Mouse (Mus musculus): ENCODE data around the gene Myadml2. TPM values are rescaled to one million over a fixed set of nuclear protein-coding genes. Genes with fewer than 3 reads are reported as not detected.

Gene Myadml2
- polyA plus RNA-seq, 1 experiment, result 0.83 TPM

DNA sequence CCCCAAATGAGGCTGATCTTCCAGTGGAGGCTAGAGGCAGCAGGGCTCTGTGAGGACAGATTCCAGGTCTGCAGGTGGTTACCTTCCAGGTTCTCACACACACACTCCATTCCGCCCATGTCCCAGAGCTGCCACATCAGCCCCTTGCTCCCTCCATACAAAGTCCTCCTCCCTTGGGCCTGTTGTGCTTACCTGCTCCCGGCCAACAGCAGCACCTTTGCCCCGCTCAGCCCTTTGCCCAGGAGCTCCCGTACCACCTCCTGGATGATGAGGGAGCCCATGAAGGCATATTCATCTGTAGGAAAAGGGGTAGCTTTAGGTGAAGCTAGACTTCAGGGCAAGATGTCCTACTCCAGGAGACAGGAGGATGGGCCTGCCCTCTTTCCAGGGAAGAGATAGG is 9.3 kb upstream of the Myadml2 start:
- Histone ChIP-seq H3K36me3 (ENCODE audit: control insufficient read depth, insufficient read depth, low read length) (no peaks in the 10 kb centered on the region), H3K27me3 (ENCODE audit: control insufficient read depth, insufficient read depth, low read length) (peaks cover 31% of the 10 kb centered on the region), H3K4me3 (ENCODE audit: extremely low read depth, insufficient read depth, insufficient read length) (no peak overlapping the region), H3K27ac (ENCODE audit: insufficient read depth, low read length) (no peak overlapping the region), H3K4me1 (ENCODE audit: control insufficient read depth, insufficient read depth, insufficient read length) (peaks cover 15% of the 10 kb centered on the region; the same call in 1 of the 2 replicates)
- no peak for DNase-seq (ENCODE audit: low read depth in 1 of 2, low spot score in 2 of 2)
- TF ChIP-seq CTCF (IDR thresholded peaks at IDR 0.05; ENCODE audit: extremely low read depth, insufficient read depth, insufficient read length, insufficient replicate concordance) (no peak), POLR2A (IDR thresholded peaks at IDR 0.05; ENCODE audit: low read depth, low read length) (no peak)
- 84% methylated on average over 4 of the region's 4 CpGs for WGBS

- Histone ChIP-seq H3K27me3 (ENCODE audit: control insufficient read depth, insufficient read depth, low read length) (peaks cover 13% of the 10 kb centered on the region), H3K36me3 (ENCODE audit: control insufficient read depth, insufficient read depth, low read length) (no peaks in the 10 kb centered on the region), H3K4me3 (ENCODE audit: extremely low read depth, insufficient read depth, insufficient read length) (no peak overlapping the region), H3K4me1 (ENCODE audit: control insufficient read depth, insufficient read depth, insufficient read length) (peaks cover 1% of the 10 kb centered on the region; the same call in 1 of the 2 replicates), H3K27ac (ENCODE audit: insufficient read depth, low read length) (no peak overlapping the region)
- DNase-seq (ENCODE audit: low read depth in 1 of 2, low spot score in 2 of 2), result no peak
- 80% methylated on average over 3 of the region's 3 CpGs for WGBS
- TF ChIP-seq POLR2A (IDR thresholded peaks at IDR 0.05; ENCODE audit: low read depth, low read length), result no peak
- TF ChIP-seq CTCF (IDR thresholded peaks at IDR 0.05; ENCODE audit: extremely low read depth, insufficient read depth, insufficient read length, insufficient replicate concordance), result no peak
Measured at GRCm38 (mm10) chr11:120654741-120655140, 6.8 kb upstream of the Myadml2 start.

GRCm38 (mm10) chr11:120651872-120652271 is 3.9 kb upstream of the Myadml2 start:
- DNase-seq (ENCODE audit: low read depth in 1 of 2, low spot score in 2 of 2), result no peak
- Histone ChIP-seq H3K36me3 (ENCODE audit: control insufficient read depth, insufficient read depth, low read length) (no peaks in the 10 kb centered on the region), H3K4me3 (ENCODE audit: extremely low read depth, insufficient read depth, insufficient read length) (no peak overlapping the region), H3K27ac (ENCODE audit: insufficient read depth, low read length) (no peak overlapping the region), H3K4me1 (ENCODE audit: control insufficient read depth, insufficient read depth, insufficient read length) (peaks cover 7% of the 10 kb centered on the region), H3K27me3 (ENCODE audit: control insufficient read depth, insufficient read depth, low read length) (0 out of 2 replicates have a peak, but pooled peaks cover 2% of the 10 kb centered on the region)
- TF ChIP-seq CTCF (IDR thresholded peaks at IDR 0.05; ENCODE audit: extremely low read depth, insufficient read depth, insufficient read length, insufficient replicate concordance), result no peak
- TF ChIP-seq POLR2A (IDR thresholded peaks at IDR 0.05; ENCODE audit: low read depth, low read length), result no peak
- WGBS, result 90% methylated on average over 3 of the region's 3 CpGs

GRCm38 (mm10) chr11:120647047-120647830 is 719 bp downstream of the Myadml2 start:
- TF ChIP-seq CTCF (IDR thresholded peaks at IDR 0.05; ENCODE audit: extremely low read depth, insufficient read depth, insufficient read length, insufficient replicate concordance) (no peak), POLR2A (IDR thresholded peaks at IDR 0.05; ENCODE audit: low read depth, low read length) (no peak)
- DNase-seq (ENCODE audit: low read depth in 1 of 2, low spot score in 2 of 2), result no peak
- no peaks in the 10 kb centered on the region for H3K27me3 ChIP-seq (ENCODE audit: control insufficient read depth, insufficient read depth, low read length)
- H3K36me3 ChIP-seq (ENCODE audit: control insufficient read depth, insufficient read depth, low read length), result no peaks in the 10 kb centered on the region
- WGBS, result 85% methylated on average over 35 of the region's 35 CpGs
- H3K4me1 ChIP-seq (ENCODE audit: control insufficient read depth, insufficient read depth, insufficient read length), result peaks cover 12% of the 10 kb centered on the region
- H3K4me3 ChIP-seq (ENCODE audit: extremely low read depth, insufficient read depth, insufficient read length), result peak overlapping the region; percentile 38
- H3K27ac ChIP-seq (ENCODE audit: insufficient read depth, low read length), result no peak overlapping the region

GRCm38 (mm10) chr11:120643601-120643987 is 4.4 kb downstream of the Myadml2 start, which contains the start of gene Pycr1:
Gene Pycr1 (minus strand): TSS chr11:120643769.
- peak within 1 kb of the TSS; percentile 60 for H3K4me3 ChIP-seq (ENCODE audit: extremely low read depth, insufficient read depth, insufficient read length)
- H3K27ac ChIP-seq (ENCODE audit: insufficient read depth, low read length), result no peak within 1 kb of the TSS
- H3K36me3 ChIP-seq (ENCODE audit: control insufficient read depth, insufficient read depth, low read length), result no peaks in the 10 kb centered on the region
- H3K4me1 ChIP-seq (ENCODE audit: control insufficient read depth, insufficient read depth, insufficient read length), result peaks cover 12% of the 10 kb centered on the region
- H3K27me3 ChIP-seq (ENCODE audit: control insufficient read depth, insufficient read depth, low read length), result no peaks in the 10 kb centered on the region
- TF ChIP-seq POLR2A (IDR thresholded peaks at IDR 0.05; ENCODE audit: low read depth, low read length), result no peak
- TF ChIP-seq CTCF (IDR thresholded peaks at IDR 0.05; ENCODE audit: extremely low read depth, insufficient read depth, insufficient read length, insufficient replicate concordance), result no peak
- peak; percentile 73 to 92 for DNase-seq (ENCODE audit: low read depth in 1 of 2, low spot score in 2 of 2)
- WGBS, result under 1% methylated on average over 15 of the region's 15 CpGs

GRCm38 (mm10) chr11:120642939-120643600 is 4.9 kb downstream of the Myadml2 start:
- 2% methylated on average over 18 of the region's 18 CpGs for WGBS
- peaks cover 9% of the 10 kb centered on the region; the same call in 1 of the 2 replicates for H3K4me1 ChIP-seq (ENCODE audit: control insufficient read depth, insufficient read depth, insufficient read length)
- no peak for DNase-seq (ENCODE audit: low read depth in 1 of 2, low spot score in 2 of 2)
- peak overlapping the region; percentile 60 for H3K4me3 ChIP-seq (ENCODE audit: extremely low read depth, insufficient read depth, insufficient read length)
- TF ChIP-seq CTCF (IDR thresholded peaks at IDR 0.05; ENCODE audit: extremely low read depth, insufficient read depth, insufficient read length, insufficient replicate concordance), result no peak
- TF ChIP-seq POLR2A (IDR thresholded peaks at IDR 0.05; ENCODE audit: low read depth, low read length), result no peak
- H3K27ac ChIP-seq (ENCODE audit: insufficient read depth, low read length), result no peak overlapping the region
- no peaks in the 10 kb centered on the region for H3K36me3 ChIP-seq (ENCODE audit: control insufficient read depth, insufficient read depth, low read length)
- H3K27me3 ChIP-seq (ENCODE audit: control insufficient read depth, insufficient read depth, low read length), result no peaks in the 10 kb centered on the region
